Mouse (Mus musculus) layer of hippocampus, adult 9-11 months (tissue): ENCODE data around the gene Adsl.

ENCODE experiments used
- DNase-seq: peaks from one replicate; pipeline ENCODE4 v3.0.0; 2022

Gene Adsl

GRCm38 (mm10) chr15:81008689-81009123 lies 60.4 kb downstream of the Adsl start:
- DNase-seq = no peak

DNA sequence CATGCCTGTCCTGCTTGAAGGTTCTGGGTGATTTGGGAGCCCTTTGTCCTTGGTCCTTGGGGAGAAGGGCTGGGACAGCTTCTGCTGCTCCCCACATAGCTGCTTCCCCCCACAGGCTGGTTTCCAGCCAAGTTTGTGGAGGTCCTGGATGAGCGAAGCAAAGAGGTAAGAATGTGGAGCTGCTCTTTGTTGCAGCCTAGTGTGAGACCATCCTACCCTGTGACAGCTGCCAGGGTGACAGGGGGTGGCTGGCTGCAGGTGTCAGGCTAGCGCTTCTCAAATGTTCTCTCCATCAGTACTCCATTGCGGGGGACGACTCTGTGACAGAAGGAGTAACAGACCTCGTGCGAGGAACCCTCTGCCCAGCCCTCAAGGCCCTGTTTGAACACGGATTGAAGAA lies 61.8 kb downstream of the Adsl start:
- DNase-seq = no peak

DNA sequence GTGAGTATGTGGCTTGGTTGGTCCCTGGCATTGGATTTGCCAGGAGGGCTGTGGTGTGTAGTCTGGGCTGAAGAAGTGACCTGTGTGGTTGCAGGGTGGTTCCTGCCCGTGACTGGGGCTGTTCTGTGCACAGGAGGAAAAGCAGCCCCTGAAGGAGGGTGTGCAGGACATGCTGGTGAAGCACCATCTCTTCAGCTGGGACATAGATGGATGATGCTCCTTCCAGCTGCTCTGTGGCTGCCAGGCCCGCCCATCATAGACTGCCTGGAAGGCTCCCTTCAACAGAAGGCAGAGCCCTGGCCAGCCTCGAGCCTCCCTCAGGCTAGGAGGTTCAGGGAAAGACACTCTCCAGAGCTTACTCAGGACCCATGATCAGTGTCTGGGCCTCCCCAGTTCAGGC lies 63.2 kb downstream of the Adsl start:
- no peak for DNase-seq

DNA sequence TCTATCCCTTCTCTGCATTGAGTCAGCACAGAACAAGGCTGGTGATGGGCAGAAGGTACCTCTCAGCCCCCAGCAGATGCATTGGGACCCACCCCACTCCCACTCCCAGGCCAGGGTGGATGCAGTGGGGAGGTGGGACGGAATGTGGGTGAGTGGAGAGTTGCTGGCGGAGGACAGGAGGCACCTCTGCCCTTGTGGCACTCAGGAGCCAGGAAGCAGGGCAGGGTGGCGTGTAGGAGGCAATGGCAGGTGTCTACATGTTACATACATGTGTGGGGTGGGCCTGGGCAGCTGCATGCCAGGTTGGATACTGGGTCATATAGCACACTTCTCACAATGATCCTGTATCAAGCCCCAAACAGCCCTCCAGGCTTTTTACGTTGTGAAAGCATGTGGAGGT lies 64.1 kb downstream of the Adsl start:
- no peak for DNase-seq

DNA sequence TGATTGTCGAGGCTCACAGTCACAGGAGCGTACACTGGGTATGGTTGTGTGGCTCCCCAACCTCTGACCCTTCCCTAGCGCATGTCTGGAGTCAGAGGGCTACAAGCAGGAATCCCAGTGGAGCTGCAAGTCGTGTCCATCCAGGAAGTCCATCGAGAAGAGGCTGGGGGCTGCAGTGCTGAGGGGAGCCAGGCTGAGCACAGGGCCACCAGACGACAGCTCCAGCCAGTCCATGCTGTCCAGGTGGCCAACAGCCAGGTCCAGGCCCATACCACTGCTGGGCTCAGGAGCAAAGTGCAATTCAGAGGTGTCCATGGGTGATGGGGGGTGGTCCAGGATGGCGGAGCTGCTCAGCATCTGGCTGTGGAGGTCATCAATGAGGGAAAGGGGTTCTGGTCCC lies 64.9 kb downstream of the Adsl start:
- DNase-seq = no peak

DNA sequence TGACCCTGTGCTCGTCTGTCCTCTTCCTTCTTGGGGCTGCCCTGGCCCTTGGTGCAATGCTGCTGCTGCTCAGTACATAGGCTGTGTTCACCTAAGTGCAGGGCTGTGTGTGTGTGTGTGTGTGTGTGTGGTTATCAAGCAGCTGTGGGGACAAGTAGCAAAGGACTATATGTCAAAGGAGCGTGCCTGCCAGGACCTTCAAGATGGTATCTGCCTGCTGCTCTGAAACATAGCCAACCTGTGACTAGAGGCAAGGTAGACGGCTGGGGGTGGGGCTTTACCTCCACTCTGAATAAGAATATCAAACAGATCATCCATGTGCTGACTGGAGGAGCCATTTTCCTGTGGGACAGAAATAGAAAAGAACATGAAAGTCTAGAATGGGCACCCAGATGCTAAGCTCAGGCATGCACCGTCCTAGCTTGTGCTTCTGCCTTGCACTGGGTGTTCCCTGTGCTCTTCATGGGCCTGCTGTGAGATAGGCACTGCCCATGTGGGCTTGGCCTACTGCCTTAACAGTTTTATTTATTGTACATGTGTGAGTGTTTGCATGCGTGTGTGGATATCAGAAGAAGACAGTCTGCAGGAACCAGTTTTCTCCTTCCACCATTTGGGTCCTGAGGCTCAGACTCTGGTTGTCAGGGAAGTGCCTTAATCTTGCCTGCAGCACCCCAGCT lies 66.9 kb downstream of the Adsl start:
- no peak for DNase-seq

- no peak for DNase-seq
Observed at GRCm38 (mm10) chr15:81016488-81016887, 68.2 kb downstream of the Adsl start.

DNA sequence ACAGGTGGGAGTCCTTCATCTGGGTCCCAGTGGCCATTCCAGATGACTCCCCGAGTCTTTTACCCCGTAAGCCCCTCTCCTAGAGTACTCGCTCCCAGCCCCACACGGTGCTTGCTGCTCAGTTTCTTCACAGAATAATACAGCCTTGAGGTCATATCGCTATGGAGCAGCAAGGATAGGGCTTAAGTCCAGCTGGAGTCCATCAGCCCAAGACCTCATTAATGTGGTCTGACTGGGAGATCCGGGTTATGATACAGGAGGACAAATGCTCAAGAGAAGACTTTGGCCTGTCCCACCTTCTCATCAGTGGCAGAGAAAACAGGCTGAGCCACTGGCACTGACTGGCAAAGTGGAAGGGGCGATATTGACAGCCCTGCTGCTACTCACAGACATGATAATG lies 69.0 kb downstream of the Adsl start:
- no peak for DNase-seq
